Mouse (Mus musculus) neural tube, embryonic 15.5 days (tissue): Measurements from ENCODE around the gene Prelid3b. TPM values are rescaled to one million over a fixed set of nuclear protein-coding genes. Genes with fewer than 3 reads are reported as not detected.

Experiments used
- ATAC-seq: fragments of 200-750 bp; cut with Nextera tagmentation; 2 replicates; pipeline ENCODE4 v1.8.0; 2017; ENCODE audit warnings: mild to moderate bottlenecking, moderate TSS enrichment, moderate library complexity; ENCODE audit not compliant: low FRiP score
- H3K27ac ChIP-seq: fragments of 300-500 bp; sonication (generic); replicated peaks from 2 replicates; pipeline ENCODE4 v1.5.1; 2015; ENCODE audit warnings: mild to moderate bottlenecking, inconsistent platforms
- H3K27me3 ChIP-seq: fragments of 300-500 bp; sonication (generic); replicated peaks from 2 replicates; pipeline ENCODE4 v1.6.1; 2015; ENCODE audit warnings: inconsistent platforms
- H3K36me3 ChIP-seq: fragments of 300-500 bp; sonication (generic); 2 replicates; pipeline ENCODE4 v1.6.1; 2015; ENCODE audit warnings: inconsistent platforms
- H3K4me1 ChIP-seq: fragments of 300-500 bp; sonication (generic); 2 replicates; pipeline ENCODE4 v1.6.1; 2015; ENCODE audit warnings: inconsistent platforms
- H3K4me2 ChIP-seq: fragments of 300-500 bp; sonication (generic); 2 replicates; pipeline ENCODE4 v1.6.1; 2015; ENCODE audit warnings: inconsistent platforms, mild to moderate bottlenecking, moderate library complexity
- H3K4me3 ChIP-seq: fragments of 300-500 bp; sonication (generic); replicated peaks from 2 replicates; pipeline ENCODE4 v1.5.1; 2015; ENCODE audit warnings: mild to moderate bottlenecking, inconsistent platforms
- H3K9ac ChIP-seq: fragments of 300-500 bp; sonication (generic); replicated peaks from 2 replicates; pipeline ENCODE4 v1.6.1; 2015; ENCODE audit warnings: mild to moderate bottlenecking, inconsistent platforms
- H3K9me3 ChIP-seq: fragments of 300-500 bp; sonication (generic); replicated peaks from 2 replicates; pipeline ENCODE4 v1.6.1; 2016; ENCODE audit warnings: inconsistent platforms
- WGBS: fragments of 180-500 bp; shearing (Covaris S2); methylation state at CpG from one replicate; pipeline ENCODE4 v1.1.7; 2015; ENCODE audit warnings: mixed read lengths; 5-methylcytosine and 5-hydroxymethylcytosine counted together
- polyA plus RNA-seq: library from polyadenylated mRNA; unstranded; fragments of >200 nt; fragmentation: Nextera tagmentation; extraction: Ambion mirVana; gene quantifications from 2 replicates; pipeline ENCODE4 v1.2.1, GENCODE M21; 2015

The Prelid3b gene
- polyA plus RNA-seq, 1 experiment from 2014 or later, result 110 TPM

DNA sequence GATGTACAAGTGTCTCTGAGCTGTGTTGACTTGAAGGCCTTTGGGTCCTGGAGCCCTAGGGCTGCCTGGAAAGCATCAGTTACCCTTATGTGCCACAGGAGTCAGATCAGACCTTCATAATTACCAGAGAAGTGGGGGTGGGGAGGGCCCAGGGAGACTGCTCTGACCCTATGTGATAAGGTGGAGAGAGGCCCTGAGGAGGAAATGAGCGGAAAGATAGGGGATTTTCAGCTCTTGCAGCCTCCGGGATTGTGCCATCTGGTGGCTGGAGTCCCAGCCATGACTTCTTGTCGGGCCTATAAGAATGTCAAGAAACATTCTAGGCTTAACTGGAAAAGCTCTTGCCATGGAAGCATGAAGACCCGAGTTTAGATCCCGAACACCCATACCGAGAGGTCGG lies 19.2 kb downstream of the Prelid3b start:
- H3K27ac ChIP-seq, result no peak overlapping the region
- H3K27me3 ChIP-seq, result no peaks in the 10 kb centered on the region
- no peak for ATAC-seq
- 76% methylated on average over 7 of the region's 7 CpGs for WGBS
- H3K36me3 ChIP-seq, result no peaks in the 10 kb centered on the region
- H3K4me1 ChIP-seq, result 0 out of 2 replicates have a peak, but pooled peaks cover 2% of the 10 kb centered on the region
- no peak overlapping the region for H3K4me3 ChIP-seq
- H3K9me3 ChIP-seq, result no peaks in the 10 kb centered on the region
- no peak overlapping the region for H3K4me2 ChIP-seq
- no peak overlapping the region for H3K9ac ChIP-seq

DNA sequence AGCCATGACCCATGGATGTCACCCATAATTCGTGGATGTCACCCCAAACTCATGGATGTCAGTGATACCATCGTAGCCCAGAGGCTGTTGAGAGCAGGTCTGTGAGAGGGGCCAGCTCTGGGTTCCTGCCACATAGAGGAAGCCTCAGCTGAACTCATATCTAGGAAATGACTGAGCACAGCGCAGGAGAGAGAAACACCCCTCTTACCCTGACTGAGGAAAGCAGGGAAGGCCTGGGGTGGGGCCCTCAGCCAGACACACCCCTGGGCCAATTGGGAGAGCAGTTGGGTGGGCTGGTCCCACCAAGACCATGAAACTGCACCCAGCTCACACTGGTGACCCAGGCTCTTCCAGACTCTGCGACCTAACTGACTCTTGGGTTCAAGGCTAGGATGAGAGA lies 22.5 kb downstream of the Prelid3b start, which contains the start of gene Tubb1:
Gene Tubb1 (plus strand): TSS at position 343 of the 400 bp plus-strand sequence.
- Histone ChIP-seq H3K4me3 (no peak within 1 kb of the TSS), H3K9ac (no peak within 1 kb of the TSS), H3K9me3 (no peaks in the 10 kb centered on the region), H3K4me1 (no peaks in the 10 kb centered on the region), H3K36me3 (no peaks in the 10 kb centered on the region), H3K27ac (no peak within 1 kb of the TSS), H3K4me2 (no peak within 1 kb of the TSS), H3K27me3 (no peaks in the 10 kb centered on the region)
- ATAC-seq, result no peak
- 83% methylated on average over 4 of the region's 4 CpGs for WGBS

DNA sequence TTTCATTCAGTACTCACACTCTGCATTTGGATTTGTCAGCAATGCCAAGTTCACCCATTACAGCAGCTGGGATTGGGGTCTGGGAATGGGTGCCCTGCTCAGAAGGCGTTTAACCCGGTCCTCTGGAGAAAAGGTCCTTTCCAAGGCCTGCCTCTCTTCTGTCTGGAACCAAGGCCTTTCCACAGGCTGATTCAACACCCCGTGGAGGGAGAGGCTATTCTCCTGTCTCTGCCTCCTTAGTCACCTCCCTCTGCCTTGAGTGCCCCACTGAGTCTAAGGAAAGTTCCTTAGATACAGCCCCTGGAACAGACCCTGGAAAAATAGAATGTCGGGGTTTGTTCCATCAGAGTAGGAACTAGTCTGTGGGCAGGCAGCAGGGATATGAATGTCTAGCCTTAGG lies 24.5 kb downstream of the Prelid3b start:
- Histone ChIP-seq H3K27me3 (no peaks in the 10 kb centered on the region), H3K9me3 (no peaks in the 10 kb centered on the region), H3K9ac (no peak overlapping the region), H3K27ac (no peak overlapping the region), H3K4me2 (no peak overlapping the region), H3K4me3 (no peak overlapping the region), H3K36me3 (no peaks in the 10 kb centered on the region), H3K4me1 (no peaks in the 10 kb centered on the region)
- ATAC-seq, result no peak
- 86% methylated on average over 4 of the region's 4 CpGs for WGBS

DNA sequence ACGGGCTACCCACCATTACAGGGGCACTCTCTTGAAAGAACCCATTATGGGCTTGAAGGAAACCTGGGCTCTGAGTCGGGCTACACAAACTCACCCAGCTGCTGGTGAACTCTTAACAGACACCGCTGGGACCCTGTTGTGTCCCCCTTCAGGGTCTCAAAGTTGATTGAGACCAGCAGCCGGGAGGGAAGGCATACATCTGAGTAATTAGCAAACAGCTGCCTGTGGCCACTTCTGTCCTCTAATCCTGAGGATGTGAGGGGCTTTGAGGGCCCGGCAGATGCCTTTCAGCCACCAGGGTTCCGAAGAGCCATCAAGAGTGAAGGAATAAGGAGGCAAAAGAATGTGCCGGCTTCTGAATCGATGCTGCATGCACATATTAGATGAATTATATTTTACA lies 26.0 kb downstream of the Prelid3b start:
- Histone ChIP-seq H3K9ac (no peak overlapping the region), H3K9me3 (no peaks in the 10 kb centered on the region), H3K27ac (no peak overlapping the region), H3K4me2 (no peak overlapping the region), H3K36me3 (no peaks in the 10 kb centered on the region), H3K4me1 (no peaks in the 10 kb centered on the region), H3K27me3 (no peaks in the 10 kb centered on the region), H3K4me3 (no peak overlapping the region)
- ATAC-seq, result no peak
- 74% methylated on average over 8 of the region's 8 CpGs for WGBS

DNA sequence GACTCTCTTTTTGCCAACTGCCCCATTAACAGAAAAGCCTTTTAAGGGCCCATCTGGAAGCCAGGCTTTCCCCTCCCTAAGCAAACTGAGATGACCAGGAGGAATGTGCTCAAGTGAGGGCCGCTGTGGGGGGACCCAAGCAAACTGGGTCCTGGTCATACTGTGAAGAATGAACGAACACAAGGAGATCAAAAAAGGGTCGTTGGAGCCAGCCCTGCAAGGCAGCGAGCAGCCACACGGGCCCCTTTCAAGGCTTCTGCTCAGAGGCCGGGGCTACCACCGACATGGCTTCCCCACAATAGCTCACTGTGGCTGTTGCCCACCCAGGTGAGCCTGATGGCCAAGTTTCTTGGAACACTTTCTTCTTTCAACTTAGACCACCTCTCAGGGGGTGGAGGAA lies 26.4 kb downstream of the Prelid3b start:
- Histone ChIP-seq H3K9ac (no peak overlapping the region), H3K4me1 (no peaks in the 10 kb centered on the region), H3K27ac (no peak overlapping the region), H3K4me3 (no peak overlapping the region), H3K36me3 (no peaks in the 10 kb centered on the region), H3K9me3 (no peaks in the 10 kb centered on the region), H3K27me3 (no peaks in the 10 kb centered on the region), H3K4me2 (no peak overlapping the region)
- no peak for ATAC-seq
- WGBS, result 55% methylated on average over 7 of the region's 7 CpGs

DNA sequence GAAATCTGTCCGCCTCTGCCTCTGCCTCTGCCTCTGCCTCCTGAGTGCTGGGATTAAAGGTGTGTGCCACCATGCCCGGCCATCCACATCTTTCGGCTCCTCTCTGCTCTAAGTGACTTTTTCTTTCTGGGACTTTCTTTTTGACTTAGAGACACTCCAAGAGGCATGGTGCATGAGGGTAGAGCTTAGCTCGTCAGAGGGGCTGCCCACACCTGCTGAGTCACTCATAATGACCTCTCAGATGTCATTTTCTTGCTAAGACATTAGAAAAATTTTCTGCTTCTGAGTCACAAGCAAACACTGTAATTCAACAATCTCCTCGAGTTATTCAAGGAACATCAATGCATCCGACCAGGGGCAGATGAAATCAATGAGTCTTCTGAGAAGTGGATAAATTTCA lies 27.9 kb downstream of the Prelid3b start:
- 88% methylated on average over 6 of the region's 6 CpGs for WGBS
- no peak for ATAC-seq
- Histone ChIP-seq H3K36me3 (no peaks in the 10 kb centered on the region), H3K9me3 (no peaks in the 10 kb centered on the region), H3K4me1 (no peaks in the 10 kb centered on the region), H3K27me3 (no peaks in the 10 kb centered on the region), H3K27ac (no peak overlapping the region), H3K9ac (no peak overlapping the region), H3K4me3 (no peak overlapping the region), H3K4me2 (no peak overlapping the region)

DNA sequence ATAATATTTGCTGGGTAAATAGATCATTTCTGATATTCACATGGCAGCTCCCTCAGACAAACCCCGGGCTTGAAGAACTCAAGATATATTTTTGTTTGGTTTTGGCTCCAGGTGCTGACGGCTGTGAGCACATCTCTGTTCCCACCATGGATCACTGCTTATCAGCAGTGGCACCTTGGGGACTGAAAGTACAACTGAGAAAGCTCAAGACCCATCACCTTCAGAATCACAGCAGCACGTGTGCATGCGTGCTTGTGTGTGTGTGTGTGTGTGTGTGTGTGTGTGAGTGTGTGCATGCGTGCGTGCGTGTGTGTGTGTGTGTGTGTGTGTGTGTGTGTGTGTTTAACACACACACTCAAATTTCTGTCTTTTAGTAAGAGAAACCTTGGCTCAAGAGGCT lies 28.5 kb downstream of the Prelid3b start:
- H3K9ac ChIP-seq, result no peak overlapping the region
- no peak overlapping the region for H3K27ac ChIP-seq
- no peaks in the 10 kb centered on the region for H3K27me3 ChIP-seq
- no peak overlapping the region for H3K4me3 ChIP-seq
- no peak overlapping the region for H3K4me2 ChIP-seq
- no peaks in the 10 kb centered on the region for H3K36me3 ChIP-seq
- 88% methylated on average over 7 of the region's 7 CpGs for WGBS
- ATAC-seq, result no peak
- H3K9me3 ChIP-seq, result no peaks in the 10 kb centered on the region
- H3K4me1 ChIP-seq, result peaks cover under 1% of the 10 kb centered on the region; the same call in 1 of the 2 replicates

DNA sequence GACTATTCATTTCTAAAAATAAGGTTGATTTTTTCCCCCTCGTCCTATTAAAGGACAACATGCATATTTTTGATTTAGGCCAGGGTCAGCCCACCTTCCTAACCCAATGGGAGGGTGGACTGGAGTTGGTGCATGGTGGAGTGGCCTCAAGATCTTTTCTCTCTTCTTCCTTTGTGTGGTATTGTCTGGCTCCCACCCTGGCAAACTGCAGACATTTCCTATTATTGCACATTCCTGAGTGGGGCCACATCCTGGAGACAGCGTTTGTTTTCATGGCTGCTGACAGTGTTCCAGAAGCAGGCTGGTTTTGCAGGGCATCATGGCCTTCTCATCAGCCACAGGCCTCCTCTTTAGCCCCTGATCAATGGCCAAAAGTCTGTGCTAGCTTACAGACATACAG lies 29.8 kb downstream of the Prelid3b start:
- no peak for ATAC-seq
- Histone ChIP-seq H3K27ac (no peak overlapping the region), H3K4me3 (no peak overlapping the region), H3K36me3 (no peaks in the 10 kb centered on the region), H3K9me3 (no peaks in the 10 kb centered on the region), H3K9ac (no peak overlapping the region), H3K4me1 (peaks cover 13% of the 10 kb centered on the region), H3K4me2 (no peak overlapping the region), H3K27me3 (no peaks in the 10 kb centered on the region)
- WGBS, result 60% methylated on average over 2 of the region's 2 CpGs

DNA sequence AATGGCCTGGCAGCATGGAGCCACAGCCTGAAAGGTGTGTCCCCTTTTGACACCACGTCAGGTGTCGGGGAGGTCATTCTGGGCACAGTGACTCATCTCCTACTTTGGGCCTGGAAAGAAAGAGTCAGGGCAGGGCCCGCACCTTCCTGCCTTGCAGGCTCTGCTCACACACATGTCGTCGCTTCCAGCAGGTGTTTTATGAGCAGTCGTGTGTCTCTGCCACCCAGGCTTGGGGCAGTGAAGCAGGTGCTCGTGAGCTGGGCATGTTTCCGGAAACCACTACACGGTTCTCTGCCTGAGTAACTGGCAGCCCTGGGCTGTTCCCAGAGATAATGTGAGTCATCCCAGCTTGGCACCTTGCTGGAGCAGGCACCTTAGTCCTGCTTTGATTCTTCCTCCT lies 30.4 kb downstream of the Prelid3b start:
- Histone ChIP-seq H3K27me3 (no peaks in the 10 kb centered on the region), H3K4me1 (peaks cover 19% of the 10 kb centered on the region), H3K4me2 (no peak overlapping the region), H3K4me3 (no peak overlapping the region), H3K9me3 (no peaks in the 10 kb centered on the region), H3K9ac (no peak overlapping the region), H3K36me3 (no peaks in the 10 kb centered on the region), H3K27ac (no peak overlapping the region)
- ATAC-seq, result no peak
- 70% methylated on average over 9 of the region's 9 CpGs for WGBS

DNA sequence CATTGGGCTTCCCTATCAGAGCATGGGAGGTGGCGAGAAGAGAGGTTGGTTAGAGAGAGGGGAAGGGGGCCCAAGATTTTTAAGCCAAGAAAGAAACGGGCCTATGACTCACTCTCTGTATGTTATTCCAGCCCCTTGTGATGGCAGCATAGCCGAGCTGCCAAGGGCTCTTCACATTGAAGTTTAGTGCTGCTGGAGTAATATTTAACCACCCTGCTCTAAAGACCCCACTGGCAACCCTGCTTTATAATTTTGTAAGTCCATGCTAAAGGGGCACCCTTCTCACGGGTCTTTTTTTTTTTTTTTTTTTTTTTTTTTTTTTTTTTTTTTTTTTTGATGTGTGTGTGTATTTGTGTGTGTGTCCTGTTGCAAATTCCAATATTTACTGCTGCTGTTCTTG lies 31.0 kb downstream of the Prelid3b start:
- Histone ChIP-seq H3K36me3 (no peaks in the 10 kb centered on the region), H3K9me3 (no peaks in the 10 kb centered on the region), H3K4me1 (peaks cover 20% of the 10 kb centered on the region), H3K27me3 (no peaks in the 10 kb centered on the region), H3K4me2 (no peak overlapping the region), H3K27ac (no peak overlapping the region), H3K9ac (no peak overlapping the region), H3K4me3 (no peak overlapping the region)
- ATAC-seq, result no peak
- 82% methylated on average over 4 of the region's 4 CpGs for WGBS

DNA sequence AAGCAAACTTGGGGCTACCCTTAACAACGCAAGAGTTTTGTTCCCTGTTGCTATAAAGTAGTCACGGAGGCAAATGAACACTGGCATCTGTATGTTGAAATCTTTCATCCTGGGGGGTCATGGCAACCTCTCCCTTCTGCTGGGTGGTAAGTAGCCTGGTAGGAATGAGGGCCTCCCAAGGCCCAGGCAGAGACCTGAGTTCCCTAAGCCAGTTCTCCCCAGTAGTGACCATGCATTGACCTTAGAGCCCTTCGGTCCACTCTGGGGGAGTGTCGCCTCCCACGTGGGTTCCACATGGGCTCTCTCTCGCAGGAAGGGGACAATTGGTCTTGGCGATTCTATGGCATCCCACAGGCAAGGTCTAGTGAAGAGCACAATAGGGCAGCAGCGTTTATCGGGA lies 32.9 kb downstream of the Prelid3b start:
- no peak overlapping the region for H3K27ac ChIP-seq
- no peak for ATAC-seq
- H3K9ac ChIP-seq, result no peak overlapping the region
- peaks cover 20% of the 10 kb centered on the region for H3K4me1 ChIP-seq
- no peaks in the 10 kb centered on the region for H3K27me3 ChIP-seq
- 80% methylated on average over 9 of the region's 9 CpGs for WGBS
- H3K36me3 ChIP-seq, result no peaks in the 10 kb centered on the region
- H3K4me2 ChIP-seq, result no peak overlapping the region
- H3K4me3 ChIP-seq, result no peak overlapping the region
- no peaks in the 10 kb centered on the region for H3K9me3 ChIP-seq

DNA sequence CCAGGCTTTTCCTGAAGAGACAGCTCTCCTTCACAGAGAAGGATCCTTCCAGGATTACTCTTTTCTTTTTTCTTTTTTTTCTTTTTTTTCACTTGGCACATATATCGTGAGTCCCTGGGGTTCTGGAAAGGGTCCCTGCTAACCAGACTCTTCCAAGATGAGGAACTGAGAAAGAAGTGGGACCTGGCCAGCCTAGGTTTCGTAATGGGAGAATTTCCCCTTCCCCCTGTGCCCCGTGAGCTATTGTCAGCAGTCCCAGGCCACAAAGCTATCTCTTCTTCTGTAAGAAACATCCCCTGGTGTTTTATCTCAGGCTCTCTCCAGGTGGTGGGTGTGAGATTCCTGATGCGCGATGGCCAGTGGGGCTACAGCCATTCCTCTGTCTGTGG lies 33.4 kb downstream of the Prelid3b start:
- no peaks in the 10 kb centered on the region for H3K36me3 ChIP-seq
- no peak for ATAC-seq
- no peaks in the 10 kb centered on the region for H3K27me3 ChIP-seq
- peak overlapping the region; percentile 81 for H3K4me2 ChIP-seq
- H3K9ac ChIP-seq, result no peak overlapping the region
- H3K4me1 ChIP-seq, result peaks cover 20% of the 10 kb centered on the region
- H3K4me3 ChIP-seq, result peak overlapping the region; percentile 52; the same call in 1 of the 2 replicates
- no peaks in the 10 kb centered on the region for H3K9me3 ChIP-seq
- WGBS, result 52% methylated on average over 5 of the region's 5 CpGs
- H3K27ac ChIP-seq, result no peak overlapping the region
